Mouse (Mus musculus): ENCODE results near the gene Trim52.

Trim52 gene

DNA sequence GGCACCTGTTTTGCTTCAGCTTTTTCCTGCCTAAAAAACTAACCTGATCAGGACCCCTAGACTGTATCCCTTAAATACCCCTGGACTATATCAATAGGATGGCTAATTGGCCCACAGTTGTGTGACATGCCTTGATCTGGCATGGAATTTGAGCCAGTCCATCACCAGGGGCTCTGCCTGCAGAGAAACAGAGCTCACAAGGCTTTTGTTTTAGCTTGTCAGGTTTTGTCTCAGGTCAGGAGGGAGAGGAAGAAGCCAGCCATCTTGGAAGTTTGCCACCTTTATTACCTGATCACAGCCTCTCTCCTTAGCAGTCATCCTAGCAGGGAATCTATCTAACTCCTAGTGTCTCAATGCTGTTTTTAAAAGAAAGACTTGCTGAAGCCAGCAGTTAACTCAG lies 74.6 kb downstream of the Trim52 start:
- in situ Hi-C loops (cut with MboI; ENCODE audit: low pct_unique_long_range_greater_than_20kb in 1 of 2, low sequenced_read_pairs in 2 of 2, unreplicated experiment in 1 of 2) = no loop called here

DNA sequence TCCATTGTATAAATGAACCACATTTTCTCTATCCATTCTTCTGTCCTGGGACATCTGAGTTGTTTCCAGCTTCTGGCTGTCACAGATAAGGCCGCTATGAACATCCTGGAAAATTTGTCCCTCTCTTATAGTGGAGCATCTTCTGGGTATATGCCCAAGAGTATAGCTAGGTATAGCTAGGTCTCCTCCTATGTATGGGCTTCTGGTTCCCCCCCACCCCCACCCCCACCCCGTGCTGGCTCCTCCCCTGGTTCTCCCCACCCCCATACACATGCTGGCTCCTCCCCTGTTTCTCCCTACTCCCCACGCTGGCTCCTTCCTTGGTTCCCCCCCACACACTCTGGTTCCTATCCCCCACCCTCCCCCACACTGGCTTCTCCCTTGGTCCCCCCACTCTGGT lies 78.0 kb downstream of the Trim52 start:
- in situ Hi-C loops (cut with MboI; ENCODE audit: low pct_unique_long_range_greater_than_20kb in 1 of 2, low sequenced_read_pairs in 2 of 2, unreplicated experiment in 1 of 2) = no loop called here

All from mouse embryonic stem cell (cell line).